Mouse (Mus musculus) liver, postnatal 0 days (tissue): Measurements from ENCODE around the gene Speer3.
"Not testable (repeated sequence)": the region's sequence is repeated elsewhere in the genome, so short reads cannot be mapped to it uniquely, and the experiment has no call there.

Experiments
- CTCF ChIP-seq: sonication (generic); IDR thresholded peaks from 2 replicates; pipeline ENCODE4 v1.5.1; 2016; ENCODE audit warnings: antibody characterized with exemption, low read depth
- EP300 ChIP-seq: IDR thresholded peaks from 2 replicates; pipeline ENCODE4 v1.6.1; 2016; ENCODE audit warnings: antibody characterized with exemption, low read depth, mild to moderate bottlenecking

DNA sequence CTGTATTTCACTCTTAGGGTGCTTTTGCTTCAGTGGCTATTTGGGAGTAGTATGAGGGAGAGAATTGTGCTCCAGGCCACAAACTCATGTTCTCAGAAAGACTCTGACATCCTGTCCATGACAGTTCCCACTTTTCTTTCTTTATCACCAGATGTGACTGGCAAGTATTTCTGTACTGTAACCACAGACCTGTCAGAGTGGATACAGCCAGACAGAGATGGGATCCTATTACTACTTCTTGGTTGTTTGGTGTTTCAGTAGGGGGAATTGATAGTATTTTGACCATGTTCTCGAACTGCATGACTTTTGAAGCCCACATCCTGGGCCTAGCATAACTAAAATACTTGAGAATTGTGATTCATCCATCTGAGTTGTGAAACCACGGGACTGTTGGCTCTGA is 19.1 kb downstream of the Speer3 start:
- TF ChIP-seq CTCF, EP300: not testable (repeated sequence)
